Mouse (Mus musculus) 3T3-L1 (cell line): ENCODE results near the gene F11r.

Source experiments
- DNase-seq: peaks from one replicate; pipeline ENCODE4 v3.0.0-alpha.2; 2015; ENCODE audit warnings: low read depth, low spot score

The F11r gene

DNA sequence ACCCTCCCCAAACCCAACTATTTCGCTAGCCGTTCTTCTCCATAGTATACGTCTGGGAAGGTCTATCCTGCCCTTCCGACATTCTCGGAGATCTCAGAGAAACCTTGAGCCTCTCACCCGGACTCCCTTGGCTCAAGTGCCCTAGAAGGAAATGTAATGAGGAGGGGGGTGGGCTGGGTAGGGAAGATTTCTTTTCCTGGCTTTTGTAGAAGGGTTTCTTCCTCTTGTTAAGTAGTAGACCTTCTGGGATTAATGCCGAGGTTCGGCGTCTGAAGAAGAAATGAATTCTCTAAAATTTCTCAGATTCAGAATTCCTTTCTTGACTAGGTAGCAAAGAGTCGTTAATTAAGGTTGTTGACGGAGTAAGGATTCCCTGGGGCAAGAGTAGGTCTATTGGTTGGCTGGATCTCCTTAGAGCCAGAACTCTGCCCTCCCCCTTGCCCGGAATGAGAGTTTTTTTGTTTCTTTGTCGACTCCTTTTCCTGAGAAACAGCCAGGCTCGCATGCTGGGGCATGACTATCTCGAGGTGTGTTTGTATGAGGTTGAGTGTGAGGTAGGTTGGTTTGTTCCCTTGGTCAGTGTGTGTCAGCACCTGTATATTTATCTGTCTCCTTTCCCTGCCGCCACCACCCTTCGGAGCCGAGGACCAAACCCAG is 807 bp downstream of the F11r start:
- DNase-seq, result no peak

DNA sequence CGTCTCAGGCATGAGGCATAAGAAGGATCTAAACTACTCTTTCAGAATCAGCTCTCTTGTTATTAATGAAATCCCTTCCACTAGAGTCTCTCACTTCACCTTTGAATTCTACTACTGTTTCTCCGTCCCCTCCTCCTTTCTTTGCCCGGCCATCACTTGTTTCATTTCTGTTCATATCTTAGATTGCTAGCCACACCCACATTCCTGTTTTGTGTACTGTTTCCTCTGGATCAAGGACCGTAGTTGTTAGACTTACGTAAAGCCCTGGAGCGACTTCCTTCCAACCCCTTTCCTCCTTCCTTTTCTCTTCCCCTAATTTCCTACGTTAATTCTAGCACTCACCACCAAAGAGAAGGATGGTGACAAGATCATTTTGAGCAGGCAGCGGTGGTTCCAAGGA is 1.7 kb downstream of the F11r start:
- peak; percentile 20 for DNase-seq

- peak; percentile 65 for DNase-seq
Measured at GRCm38 (mm10) chr1:171440025-171440725, 2.8 kb downstream of the F11r start.

GRCm38 (mm10) chr1:171441466-171442412 is 4.4 kb downstream of the F11r start:
- DNase-seq, result peak; percentile 25

DNA sequence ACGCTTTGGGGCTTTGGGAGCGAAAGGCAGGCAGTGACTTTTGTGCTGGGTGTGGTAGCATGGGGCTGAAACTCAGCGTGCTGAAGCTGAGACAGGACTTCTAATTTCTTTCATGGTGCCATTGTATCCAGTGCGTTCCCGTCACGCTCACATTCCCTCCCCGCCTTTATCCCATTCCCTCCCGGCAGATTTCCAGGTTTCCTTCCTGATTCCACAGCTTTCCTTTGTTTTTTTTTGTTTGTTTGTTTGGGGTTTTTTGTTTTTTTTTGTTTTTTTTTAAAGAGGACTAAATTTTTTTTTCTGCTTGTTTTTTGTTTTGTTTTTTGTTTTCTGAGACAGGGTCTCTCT is 5.1 kb downstream of the F11r start:
- no peak for DNase-seq

- peak; percentile 42 for DNase-seq
Measured at GRCm38 (mm10) chr1:171445050-171445449, 7.7 kb downstream of the F11r start.

DNA sequence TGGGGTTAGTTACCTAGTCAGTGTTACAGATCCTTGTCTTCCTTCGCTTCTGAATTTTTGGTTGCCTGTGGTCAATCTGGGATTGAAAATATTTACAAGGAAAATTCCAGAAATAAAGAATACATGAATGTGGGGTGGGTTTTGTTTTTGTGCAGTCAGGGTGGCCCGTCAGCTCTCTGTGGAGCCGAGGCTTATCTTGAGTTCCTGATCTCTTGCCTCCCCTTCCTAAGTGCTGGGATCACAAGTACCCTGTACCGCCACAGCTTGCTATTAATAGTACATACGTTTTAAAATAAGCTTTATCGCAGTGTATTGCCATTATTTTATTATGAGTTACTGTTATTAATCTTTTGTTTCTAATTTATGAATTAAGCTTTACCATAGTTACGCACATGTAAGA is 9.5 kb downstream of the F11r start:
- DNase-seq, result no peak

DNA sequence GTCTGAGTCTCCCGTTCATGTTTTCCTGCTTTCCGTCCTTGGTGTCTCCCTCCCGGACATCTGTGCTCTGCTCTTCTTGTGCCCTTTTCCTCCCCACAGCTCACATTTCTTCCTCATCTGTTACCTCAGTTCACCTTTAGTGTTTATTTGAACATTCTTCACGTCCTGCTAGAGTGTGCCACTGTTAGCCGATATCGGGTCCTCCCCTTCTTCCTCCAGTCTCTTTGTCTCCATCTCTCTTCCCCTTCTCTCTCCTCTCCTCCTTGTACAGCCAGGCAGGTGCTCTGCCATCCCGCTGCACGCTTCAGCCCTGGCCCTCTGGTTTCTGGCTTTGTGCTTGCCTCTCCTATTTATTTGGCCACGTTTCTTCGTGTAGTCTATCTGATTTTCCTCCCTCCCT is 10.4 kb downstream of the F11r start:
- no peak for DNase-seq

DNA sequence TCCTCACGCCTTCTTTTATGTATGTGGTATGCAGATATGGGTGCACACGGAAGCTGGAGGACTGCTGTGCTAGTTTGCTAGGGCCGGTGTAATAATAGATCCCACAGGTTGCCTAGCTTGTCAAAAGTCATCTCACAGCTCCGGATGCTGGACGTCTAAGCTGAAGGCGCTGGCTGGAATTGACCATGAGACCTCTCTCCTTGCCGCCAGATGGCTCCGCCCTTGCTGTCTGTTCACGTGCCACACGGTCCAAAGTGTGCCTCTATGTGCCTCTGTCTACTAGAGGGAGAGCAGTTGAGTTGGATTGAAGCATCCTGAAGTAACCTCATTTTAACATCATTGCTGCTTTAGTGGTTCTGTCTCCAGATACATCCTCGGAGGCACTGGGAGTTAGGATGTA is 12.7 kb downstream of the F11r start:
- DNase-seq, result no peak

DNA sequence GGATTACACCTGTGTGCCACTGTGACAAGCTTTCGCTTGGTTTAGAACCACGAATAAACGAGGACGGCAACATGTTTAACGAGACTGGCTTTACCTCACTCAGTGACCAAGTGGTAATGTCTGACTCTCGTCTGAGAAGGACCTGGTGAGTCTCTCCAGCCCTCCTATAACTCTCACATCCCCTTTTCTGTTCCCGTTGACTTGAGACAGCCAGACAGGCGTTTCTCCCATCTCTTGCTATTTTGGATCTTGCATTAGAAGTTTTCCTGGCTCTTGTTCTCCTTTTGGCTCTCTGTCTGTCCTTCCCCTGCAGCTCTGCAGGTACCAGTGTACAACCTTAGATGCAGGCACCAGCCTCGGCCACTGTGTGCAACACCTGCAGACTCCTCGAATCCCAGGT is 13.7 kb downstream of the F11r start:
- DNase-seq, result no peak

DNA sequence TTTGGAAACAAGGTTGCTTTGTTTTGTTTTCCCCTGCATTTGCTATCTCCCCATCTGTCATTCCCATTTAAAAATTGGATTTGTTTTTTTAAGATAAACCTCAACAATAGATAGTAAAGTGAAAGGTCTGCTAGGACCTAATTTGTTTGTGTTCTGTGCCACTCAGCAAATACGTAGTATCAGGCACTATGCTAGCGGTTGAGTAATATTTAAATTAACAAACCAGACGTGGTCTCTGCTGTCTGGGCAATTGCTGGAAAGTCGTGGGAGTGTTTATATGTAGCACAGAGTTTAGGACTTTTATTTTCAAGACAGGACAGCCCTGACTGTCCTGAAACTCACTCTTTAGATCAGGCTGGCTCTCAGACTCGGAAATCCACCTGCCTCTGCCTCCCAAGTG is 15.2 kb downstream of the F11r start:
- DNase-seq, result no peak

DNA sequence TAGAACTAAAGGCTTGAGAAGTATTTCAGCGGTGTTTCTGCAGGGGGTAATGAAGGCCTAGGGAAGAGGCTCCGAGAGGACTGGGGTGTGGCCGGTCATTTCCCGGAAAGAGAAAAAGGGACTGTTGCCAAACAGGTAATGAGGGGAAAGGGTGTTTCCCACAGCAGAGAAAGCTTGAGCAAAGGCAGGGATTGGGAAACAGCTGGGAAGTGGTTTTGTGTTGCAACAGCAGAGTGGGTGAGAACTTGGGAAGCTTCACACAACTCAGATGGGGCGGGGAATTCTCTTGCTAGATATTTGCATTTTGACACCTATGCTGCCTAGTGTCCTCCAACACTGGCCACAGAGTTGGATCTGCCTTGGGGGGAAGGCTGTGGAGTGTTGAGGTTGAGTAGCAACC is 15.6 kb downstream of the F11r start:
- DNase-seq, result peak; percentile 28

DNA sequence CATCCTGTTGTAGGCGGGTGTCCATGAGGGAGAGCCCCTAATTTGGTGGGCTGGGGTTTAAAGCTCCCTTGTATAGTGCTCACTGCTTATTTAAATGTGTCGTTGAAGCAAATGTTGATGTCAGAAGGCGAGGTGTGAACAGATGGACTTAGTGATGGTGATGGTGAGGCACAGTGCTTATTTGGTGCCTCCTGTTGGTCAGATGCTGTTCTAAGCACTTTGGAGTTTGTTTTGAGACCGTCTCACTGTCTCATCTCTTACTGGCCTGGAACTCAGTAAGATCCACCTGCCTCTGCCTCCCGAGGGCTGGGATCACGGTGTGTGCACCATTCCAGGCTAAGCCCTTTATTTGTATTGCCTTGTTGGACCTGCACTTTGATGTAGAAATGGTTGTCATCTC is 17.6 kb downstream of the F11r start:
- DNase-seq, result no peak

DNA sequence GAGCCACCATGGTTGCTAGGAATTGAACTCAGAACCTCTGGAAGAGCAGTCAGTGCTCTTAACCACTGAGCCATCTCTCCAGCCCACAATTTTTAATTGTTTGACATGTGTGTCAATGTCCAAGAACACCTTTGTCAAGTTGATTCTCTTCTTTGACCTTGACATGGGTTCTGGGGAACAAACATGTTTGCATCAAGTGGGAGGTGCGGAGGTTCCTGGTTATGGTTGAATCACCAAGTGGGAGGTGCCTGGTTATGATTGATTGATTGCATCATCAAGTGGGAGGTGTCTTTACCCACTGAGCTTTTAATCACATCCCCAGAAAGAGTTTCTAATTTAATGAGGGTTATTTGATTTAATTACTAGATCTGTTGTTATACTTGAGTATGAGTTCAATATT is 20.2 kb downstream of the F11r start:
- DNase-seq, result no peak

DNA sequence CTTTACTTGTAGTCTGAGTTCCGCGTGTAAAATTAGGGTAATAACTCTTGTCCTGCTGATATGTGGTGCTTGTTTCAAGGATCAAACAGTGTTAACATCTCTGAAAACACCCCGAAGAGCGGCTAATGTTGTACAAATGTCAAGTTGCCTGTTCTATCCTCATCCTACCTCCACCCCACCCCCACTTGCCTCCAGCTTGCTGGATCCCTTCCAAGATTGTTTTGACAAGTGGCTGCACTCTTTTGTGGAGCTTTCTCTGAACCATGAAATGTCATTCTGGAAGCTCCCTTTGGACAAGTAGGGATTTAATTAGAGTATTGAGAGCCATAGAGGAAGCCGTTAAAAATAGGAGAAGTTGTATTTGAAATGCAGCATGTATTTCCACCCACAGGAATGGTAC is 22.5 kb downstream of the F11r start:
- no peak for DNase-seq

DNA sequence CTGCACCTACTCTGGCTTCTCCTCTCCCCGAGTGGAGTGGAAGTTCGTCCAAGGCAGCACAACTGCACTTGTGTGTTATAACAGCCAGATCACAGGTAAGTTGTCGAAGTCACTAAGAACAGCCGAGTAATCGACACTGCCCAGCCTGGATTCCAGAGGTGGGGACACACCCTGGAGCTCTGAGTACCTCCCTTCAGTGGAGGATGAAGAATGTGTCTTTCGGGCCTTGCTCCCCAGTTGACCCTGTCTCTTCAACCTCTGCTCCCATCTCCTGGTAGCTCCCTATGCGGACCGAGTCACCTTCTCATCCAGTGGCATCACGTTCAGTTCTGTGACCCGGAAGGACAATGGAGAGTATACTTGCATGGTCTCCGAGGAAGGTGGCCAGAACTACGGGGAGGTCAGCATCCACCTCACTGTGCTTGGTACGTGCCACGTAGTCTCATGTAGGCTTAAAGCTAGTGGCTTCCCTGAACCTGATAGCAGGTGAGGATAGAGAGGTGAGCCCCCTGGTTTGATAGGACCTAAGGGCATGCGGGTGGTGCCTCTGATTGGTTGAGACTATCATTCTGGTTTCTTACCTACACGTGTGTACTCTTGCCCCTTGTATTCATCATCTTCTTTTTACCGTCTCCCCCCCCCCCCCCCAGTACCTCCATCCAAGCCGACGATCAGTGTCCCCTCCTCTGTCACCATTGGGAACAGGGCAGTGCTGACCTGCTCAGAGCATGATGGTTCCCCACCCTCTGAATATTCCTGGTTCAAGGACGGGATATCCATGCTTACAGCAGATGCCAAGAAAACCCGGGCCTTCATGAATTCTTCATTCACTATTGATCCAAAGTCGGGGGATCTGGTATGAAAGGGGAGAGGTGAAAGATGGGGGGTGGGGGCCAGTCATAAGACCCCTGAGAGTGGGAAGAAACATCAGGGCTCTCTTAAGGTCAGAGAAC is 23.5 kb downstream of the F11r start:
- no peak for DNase-seq

DNA sequence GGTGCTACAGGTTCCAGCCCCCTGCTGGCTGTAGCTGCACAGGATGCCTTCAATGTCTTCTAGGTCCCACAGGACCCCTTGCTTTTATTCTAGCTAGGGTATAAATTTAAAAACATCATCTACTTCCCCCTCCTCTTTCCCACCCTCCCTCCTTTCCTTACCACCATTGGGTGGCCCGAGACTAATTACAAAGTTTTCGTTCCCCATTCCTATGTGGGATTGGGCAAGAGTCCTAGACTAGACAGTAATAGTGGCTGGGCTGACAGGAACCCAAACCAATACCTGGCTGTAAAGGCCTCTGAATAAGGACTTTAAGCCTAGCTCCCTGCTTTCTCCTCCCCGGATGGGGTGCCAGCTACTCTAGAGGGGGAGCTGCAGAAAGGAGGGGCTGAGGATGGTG is 25.8 kb downstream of the F11r start:
- no peak for DNase-seq

DNA sequence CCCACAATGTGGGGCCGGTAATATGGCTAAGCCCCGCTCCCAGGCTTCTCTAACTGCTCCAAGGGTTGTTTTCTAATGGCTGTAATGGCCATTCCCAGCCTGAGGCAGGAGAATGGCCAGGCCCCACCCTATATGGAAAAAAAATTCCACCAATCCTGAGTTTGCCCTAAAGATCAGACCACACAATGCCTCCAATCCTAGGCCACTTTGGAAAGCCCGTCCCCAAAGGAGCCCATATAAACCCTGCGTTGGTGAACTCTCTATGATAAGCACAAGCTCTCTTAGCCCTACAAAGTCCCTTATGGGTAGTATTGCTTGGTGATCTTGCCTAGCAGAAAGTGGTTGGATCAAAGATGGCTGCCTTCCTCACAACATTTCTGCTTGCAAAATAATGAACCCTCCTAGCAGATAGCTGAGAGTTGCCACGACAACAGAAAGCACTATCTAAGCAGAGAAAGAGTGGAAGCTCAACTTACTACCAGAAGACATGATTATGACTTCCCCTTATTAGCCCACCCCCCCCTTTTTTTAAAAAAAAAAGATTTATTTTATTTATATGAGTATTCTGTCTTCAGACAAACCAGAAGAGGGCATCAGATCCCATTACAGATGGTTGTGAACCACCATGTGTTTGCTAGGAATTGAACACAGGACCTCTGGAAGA is 28.5 kb downstream of the F11r start:
- DNase-seq, result no peak

GRCm38 (mm10) chr1:171466565-171466964 is 29.2 kb downstream of the F11r start:
- DNase-seq, result no peak

DNA sequence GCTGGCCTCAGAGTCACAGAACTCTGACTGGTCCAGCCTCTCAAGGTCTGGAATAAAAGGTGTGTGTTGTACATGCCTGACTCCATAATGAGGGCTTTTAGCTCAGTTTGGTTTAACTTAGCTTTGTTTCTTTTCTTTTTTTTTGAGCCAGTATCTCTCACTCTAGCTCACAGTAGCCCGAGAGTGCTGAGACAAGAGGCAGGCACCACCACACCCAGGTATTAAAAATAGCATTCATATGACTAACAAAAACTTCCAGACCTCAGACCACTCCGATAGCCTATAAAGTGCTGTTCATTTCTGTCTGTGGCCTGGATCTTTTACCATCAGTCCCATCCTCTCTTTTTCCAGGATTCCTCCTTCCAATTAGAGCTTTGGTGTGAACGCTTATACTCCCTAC is 32.3 kb downstream of the F11r start:
- peak; percentile 68 for DNase-seq

GRCm38 (mm10) chr1:171470371-171470871 is 33.1 kb downstream of the F11r start:
- DNase-seq, result peak; percentile 96
